Mouse (Mus musculus): ENCODE results near the gene Slc24a2.

The Slc24a2 gene

GRCm38 (mm10) chr4:87115726-87116125 lies 114.6 kb downstream of the Slc24a2 start:
- in situ Hi-C loops (cut with MseI, MboI), result no loop called here

DNA sequence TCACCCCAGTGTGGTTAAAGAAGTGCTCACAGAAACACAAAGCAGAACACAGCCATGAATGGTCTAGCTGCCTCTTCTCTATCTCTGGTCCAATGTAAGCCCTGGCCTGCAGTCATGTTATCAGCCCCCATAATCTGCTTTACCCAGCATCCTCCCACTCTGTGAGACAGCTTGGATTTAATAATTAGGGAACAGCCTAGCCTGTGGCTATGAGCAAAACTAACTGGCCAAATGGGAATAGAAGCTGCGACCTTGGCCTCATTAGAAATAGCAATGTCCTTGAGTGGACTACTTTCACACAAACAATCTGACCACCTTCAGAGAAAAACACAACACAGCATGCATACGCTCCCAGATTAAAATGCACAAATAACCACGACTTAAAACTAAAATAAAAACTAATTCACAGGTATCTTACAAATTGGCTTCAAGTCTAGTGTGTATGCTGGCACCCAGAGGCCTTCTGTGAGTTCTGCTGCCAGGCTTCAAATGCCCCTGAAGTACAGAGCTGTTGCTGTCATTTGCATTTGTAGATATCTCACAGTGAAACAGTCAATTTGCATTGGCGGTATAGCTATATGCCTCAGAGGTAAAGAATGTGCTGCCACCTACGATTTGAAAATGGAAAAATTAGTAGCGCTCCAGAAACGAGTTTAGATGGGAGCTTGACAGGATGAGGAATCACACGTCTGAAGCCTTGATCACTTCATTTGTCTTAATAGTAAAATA lies 120.8 kb downstream of the Slc24a2 start:
- in situ Hi-C loops (cut with MseI, MboI), result no loop called here

DNA sequence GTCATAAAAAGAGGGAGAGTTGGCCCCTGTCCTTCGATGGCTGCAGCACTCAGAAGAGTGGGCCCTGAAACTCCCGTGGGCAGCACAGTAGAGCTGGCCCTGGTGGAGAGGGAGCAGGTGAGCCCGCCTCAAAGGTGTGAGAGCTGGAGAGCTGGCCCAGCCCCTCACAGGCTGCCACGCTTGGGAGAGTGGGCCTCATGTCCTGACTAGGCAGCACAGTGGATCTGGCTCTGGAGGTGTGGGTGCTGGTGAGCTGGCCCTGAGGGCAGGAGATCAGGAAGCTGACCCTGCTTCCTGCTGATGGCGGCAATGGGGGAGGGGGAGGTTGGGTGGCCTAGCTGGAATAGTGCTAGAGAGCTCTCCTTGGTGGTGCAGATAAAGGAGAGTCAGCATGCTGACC lies 129.3 kb downstream of the Slc24a2 start:
- in situ Hi-C loops (cut with MseI, MboI), result no loop called here

DNA sequence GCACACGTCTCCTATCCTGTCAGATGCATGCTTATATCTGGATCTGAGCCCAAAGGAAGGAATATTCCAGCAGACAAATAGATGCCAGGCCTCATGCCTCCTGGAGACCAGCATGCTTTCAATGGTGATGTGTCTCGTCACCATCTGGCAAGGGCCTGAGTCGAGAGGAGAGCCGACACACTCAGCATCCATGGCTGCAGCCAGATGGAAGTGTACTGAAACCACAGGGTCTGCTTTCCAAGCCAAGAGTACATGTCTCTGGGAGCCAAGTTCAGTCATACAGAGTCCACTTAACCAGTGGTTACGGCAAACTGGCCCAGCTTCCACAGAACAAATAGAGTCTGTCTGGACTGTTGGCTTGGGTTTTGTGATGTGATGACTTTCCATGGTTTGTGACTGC lies 134.1 kb downstream of the Slc24a2 start:
- in situ Hi-C loops (cut with MseI, MboI), result no loop called here

DNA sequence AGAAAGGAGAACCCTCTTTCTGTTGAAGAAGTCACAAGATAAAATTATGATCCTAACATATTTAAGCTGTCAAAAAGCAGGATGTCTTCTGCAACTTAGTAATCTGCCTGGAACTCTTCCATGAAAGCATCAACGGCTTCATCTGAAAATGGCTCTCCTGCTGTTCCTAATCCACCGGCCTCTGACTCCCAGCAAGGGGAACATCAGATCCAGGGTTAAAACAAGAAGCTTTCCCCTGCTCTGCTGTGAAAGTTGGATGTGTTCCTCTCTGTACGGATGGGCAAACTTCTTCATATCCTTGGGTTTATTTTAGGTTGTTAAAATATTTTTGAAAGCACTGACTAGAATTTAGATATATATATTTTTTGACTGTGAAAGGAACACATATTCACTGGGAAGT lies 136.7 kb downstream of the Slc24a2 start:
- in situ Hi-C loops (cut with MseI, MboI), result no loop called here

DNA sequence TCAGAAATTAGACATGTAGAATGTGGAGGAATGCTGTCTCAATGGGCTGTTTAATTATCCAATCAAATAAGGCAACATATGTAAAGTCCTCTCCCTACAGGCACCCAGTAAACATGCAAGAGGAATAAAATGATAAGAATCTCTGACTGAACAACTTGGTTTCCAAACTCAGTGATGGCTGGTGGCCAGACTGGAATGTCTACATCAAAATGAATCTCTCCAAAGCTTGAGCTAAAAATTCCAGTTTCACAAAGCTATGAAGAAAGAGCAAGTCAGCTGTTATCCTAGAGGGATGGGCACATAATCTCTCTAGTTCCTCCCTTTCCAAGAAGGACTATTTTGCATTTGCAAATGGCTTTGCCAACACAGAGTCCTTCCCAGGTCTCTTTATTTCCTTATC lies 139.4 kb downstream of the Slc24a2 start:
- in situ Hi-C loops (cut with MseI, MboI), result no loop called here

DNA sequence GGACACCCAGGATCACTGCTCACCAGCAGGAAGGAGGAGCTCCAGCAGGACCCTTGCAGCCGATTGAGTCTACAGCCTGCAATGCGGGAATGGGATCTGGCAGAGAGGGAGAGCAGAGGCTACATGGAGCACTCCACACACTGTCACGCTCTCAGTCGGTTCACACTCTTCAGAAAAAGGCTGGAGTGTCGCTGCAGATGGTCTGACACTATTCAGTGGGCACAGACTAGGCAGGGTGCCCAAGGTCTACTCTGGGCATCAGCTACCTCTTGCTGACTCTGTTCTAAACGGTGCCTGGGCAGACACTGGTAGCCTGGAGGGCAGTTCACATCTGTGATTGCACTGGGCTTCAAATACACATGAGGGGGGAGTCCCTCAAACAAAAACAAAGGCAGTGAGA lies 141.6 kb downstream of the Slc24a2 start:
- in situ Hi-C loops (cut with MseI, MboI), result no loop called here

DNA sequence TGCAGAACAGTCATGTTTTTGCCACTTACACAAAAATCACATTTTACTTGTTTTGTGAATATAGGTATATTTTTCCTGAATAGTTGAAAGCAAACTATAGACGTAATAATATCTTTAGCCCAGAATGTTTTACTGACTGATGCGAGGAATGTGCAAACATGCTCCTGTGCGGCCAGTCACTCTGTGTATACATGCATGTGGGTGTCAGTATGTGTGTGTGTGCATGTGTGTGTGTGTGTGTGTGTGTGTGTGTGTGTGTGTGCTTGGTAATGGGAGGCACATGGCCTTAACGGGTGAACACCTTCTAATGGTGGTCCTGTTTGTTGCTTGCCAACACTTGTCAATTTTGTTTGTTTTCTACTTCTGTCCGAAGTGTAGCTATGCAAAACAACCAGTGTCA lies 142.7 kb downstream of the Slc24a2 start:
- in situ Hi-C loops (cut with MseI, MboI), result no loop called here

- in situ Hi-C loops (cut with MseI, MboI), result no loop called here
These were observed 143.2 kb downstream of the Slc24a2 start for GRCm38 (mm10) chr4:87086933-87087577.

- in situ Hi-C loops (cut with MseI, MboI), result no loop called here
These were observed 149.0 kb downstream of the Slc24a2 start for GRCm38 (mm10) chr4:87081321-87081720.

- in situ Hi-C loops (cut with MseI, MboI), result no loop called here
These were observed 151.0 kb downstream of the Slc24a2 start for GRCm38 (mm10) chr4:87079305-87079704.

DNA sequence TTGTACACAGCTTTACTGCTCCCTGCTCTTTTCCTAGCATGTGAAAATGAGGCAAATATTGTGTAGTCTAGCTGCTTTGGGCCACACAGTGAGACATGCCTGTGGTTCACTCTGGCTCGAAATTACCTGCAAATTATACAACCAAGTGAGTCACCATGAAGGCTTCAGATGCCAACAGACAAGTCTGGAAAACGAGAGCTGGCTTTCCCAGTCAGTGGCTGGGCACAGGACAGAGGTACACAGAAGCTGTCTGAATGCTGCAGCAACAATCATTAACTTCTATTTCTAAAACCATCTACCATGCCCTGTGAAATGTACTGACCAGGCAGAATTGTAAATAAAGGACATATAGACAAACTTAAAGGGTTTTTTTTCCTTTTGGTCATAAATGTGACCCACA lies 151.6 kb downstream of the Slc24a2 start:
- in situ Hi-C loops (cut with MseI, MboI), result no loop called here

- in situ Hi-C loops (cut with MseI, MboI), result no loop called here
These were observed 154.5 kb downstream of the Slc24a2 start for GRCm38 (mm10) chr4:87075761-87076160.

DNA sequence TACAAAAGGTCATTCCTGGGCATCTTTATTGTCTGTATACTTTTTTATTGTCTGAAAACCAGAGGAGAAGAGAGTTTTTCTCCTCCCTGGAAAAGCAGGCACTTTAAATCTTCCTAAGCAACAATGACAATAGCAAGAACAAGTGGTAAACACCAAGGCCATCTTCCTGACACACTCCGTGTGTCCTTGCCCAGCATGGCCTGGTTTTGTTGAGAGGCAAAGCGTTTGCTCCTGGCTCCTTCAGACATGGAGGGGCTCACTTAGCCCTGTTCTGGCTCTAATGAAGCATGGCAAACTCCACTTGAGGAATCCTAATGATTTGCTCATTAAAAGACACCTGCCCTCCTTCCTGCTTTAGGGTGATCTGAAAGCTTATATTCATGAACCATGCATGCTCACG lies 162.2 kb downstream of the Slc24a2 start:
- in situ Hi-C loops (cut with MseI, MboI), result no loop called here

DNA sequence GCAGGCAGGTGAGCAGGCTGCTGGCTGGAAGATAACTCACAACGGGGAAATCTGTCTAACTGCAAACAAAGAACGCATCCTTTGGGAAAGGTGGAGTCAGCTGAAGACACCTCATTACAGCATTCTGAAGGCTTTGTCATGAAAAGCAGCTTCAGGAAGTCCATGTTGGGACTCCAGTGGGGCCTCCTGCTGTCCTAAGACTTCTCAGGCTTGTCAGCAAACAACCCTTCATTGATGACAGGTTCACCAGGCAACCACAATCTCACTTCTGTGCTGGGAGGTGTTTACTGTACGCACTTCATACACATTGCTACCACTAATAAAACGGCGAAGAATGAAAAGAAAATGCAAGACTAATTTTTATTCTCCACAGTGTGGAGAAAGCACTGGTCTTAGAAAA lies 165.1 kb downstream of the Slc24a2 start:
- in situ Hi-C loops (cut with MseI, MboI), result no loop called here

DNA sequence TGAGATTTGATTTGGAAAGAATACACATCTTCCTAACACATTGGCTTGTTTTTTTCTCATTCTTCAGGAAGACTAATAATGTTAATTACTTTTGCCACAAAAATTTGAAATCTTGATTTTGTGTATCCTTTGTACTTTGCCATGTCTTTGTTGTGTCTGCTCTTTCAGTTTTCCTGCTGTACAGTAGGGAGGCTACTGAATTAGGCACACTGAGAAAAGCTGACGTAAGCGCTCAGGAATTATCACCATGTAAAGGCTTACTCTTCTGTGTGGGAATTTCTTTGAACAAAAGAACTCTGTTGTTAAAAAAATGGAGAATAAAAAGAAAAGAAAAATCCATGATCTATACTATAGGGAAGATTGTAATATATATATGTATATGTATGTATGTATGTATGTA lies 165.7 kb downstream of the Slc24a2 start:
- in situ Hi-C loops (cut with MseI, MboI), result no loop called here

- in situ Hi-C loops (cut with MseI, MboI), result no loop called here
These were observed 167.5 kb downstream of the Slc24a2 start for GRCm38 (mm10) chr4:87062771-87063253.

DNA sequence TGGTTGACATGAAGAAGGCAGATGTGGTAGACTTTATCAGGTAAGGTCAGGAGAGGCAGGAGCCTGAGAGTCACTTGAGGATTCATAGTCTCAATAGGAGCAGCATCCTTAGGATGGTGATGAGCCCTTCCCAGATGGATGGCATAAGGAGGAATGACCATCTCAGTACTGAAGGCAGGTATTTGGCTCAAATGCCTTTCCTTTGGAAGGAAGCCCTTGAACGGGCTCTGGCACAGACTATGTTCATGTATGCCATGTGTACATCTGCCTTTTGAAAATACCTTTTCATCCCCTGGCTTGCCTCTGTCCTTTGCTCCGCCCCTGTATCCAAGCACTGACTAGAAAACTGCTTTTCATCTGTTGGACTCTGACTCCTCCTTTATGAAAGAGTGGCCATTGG lies 168.6 kb downstream of the Slc24a2 start:
- in situ Hi-C loops (cut with MseI, MboI), result no loop called here

GRCm38 (mm10) chr4:87057572-87057971 lies 172.7 kb downstream of the Slc24a2 start:
- in situ Hi-C loops (cut with MseI, MboI), result no loop called here

DNA sequence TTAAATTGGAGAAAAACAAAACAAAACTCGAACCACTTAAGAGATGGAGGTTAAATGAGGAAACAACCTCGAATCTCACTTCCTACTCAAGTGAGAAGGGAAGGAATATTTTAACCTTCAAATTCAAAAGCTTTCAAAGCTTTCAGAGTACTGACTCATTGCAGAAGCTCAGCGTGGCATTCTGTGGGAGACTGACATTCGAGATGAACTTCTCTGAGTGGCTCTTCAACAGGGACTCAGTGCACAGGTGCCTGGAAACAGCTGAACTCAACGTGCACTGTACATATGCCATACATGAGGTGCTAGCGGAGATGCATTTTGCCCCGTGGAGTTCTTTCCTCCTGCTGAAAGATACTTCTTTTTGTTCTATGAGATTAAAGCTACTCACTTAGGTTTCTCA lies 174.5 kb downstream of the Slc24a2 start:
- in situ Hi-C loops (cut with MseI, MboI), result no loop called here

GRCm38 (mm10) chr4:87052881-87053280 lies 177.4 kb downstream of the Slc24a2 start:
- in situ Hi-C loops (cut with MseI, MboI), result no loop called here

GRCm38 (mm10) chr4:87049061-87049460 lies 181.2 kb downstream of the Slc24a2 start:
- in situ Hi-C loops (cut with MseI, MboI), result no loop called here

DNA sequence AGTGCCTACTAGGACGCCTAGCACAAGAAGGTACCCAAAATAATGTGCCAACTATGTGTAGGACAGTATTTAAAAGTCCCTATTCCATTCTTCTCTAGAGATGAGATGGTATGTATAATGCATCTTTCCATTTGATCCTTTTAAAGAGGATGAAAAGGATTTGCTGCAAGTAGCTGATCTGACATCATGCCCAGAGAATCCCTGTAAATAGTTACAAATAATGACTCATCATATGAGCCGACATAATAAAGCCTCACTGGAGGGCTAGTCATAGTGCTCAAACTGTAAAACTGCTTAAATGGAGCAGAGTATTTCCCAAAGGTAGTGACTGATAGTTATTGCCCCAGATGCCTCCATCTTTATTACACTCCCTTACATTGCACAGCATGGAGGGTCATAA lies 183.1 kb downstream of the Slc24a2 start:
- in situ Hi-C loops (cut with MseI, MboI), result no loop called here
